Mouse (Mus musculus) limb, embryonic 11.5 days (tissue): ENCODE data around the gene Atl1. TPM values are rescaled to one million over a fixed set of nuclear protein-coding genes. Genes with fewer than 3 reads are reported as not detected.

ENCODE experiments used
- polyA plus RNA-seq: library from polyadenylated mRNA; unstranded; fragments of >200 nt; fragmentation: Nextera tagmentation; extraction: Ambion mirVana; gene quantifications from 2 replicates; pipeline ENCODE4 v1.2.1, GENCODE M21; 2014

Gene Atl1
- polyA plus RNA-seq, 1 experiment from 2014 or later, result 2.9 TPM

Other genes starting within 250 kb of the Atl1 start
- 10.5 and 11.1 TPM in 2 replicates for gene Sos2, start 210.8 kb upstream of the Atl1 start, polyA plus RNA-seq
- gene L2hgdh, start 167.7 kb upstream of the Atl1 start, polyA plus RNA-seq, result 19.6 and 19.7 TPM in 2 replicates
- 25.4 and 25.6 TPM in 2 replicates for gene Atp5s, start 167.7 kb upstream of the Atl1 start, polyA plus RNA-seq
- 0.85 and 1.3 TPM in 2 replicates for gene Cdkl1, start 101.3 kb upstream of the Atl1 start, polyA plus RNA-seq
- 42.7 and 43.0 TPM in 2 replicates for gene Map4k5, start 586 bp downstream of the Atl1 start, polyA plus RNA-seq
- gene Sav1, start 94.4 kb downstream of the Atl1 start, polyA plus RNA-seq, result 12.7 and 13.1 TPM in 2 replicates
- 10.1 and 11.7 TPM in 2 replicates for gene Nin, start 221.1 kb downstream of the Atl1 start, polyA plus RNA-seq